Mouse (Mus musculus) lung, postnatal 0 days (tissue): ENCODE data around the gene Akirin1.

Experiments
- CTCF ChIP-seq: IDR thresholded peaks from 2 replicates; pipeline ENCODE4 v1.5.1; 2016; ENCODE audit warnings: antibody characterized with exemption, mild to moderate bottlenecking
- EP300 ChIP-seq: IDR thresholded peaks from 2 replicates; pipeline ENCODE4 v1.6.1; 2016; ENCODE audit warnings: antibody characterized with exemption, mild to moderate bottlenecking, control low read depth

DNA sequence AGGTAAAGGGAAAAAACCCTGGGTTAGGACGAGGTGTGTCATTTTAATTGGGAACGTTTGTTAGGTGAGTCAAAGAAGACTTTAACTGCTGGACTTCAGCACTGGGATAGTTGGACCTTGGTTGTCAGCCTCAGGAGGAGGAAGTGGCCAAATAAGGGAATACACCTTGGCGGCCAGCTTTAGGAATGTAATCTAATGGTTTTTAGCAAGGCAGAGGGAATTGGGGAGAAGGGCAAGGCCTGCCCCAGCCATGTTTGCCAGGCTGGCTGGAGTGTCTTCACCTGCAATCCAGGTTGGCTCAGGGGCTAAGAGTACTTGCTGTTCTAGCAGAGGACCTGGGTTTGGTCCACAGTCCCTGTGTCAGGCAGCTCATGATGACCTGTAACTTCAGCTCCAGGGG is 17.7 kb upstream of the Akirin1 start:
- no peak for TF ChIP-seq EP300
- no peak for TF ChIP-seq CTCF
